Mouse (Mus musculus): ENCODE measurements around the gene Mgat5. TPM values are rescaled to one million over a fixed set of nuclear protein-coding genes. Genes with fewer than 3 reads are reported as not detected.

Gene Mgat5
- polyA plus RNA-seq, 1 experiment = 2.2 TPM

DNA sequence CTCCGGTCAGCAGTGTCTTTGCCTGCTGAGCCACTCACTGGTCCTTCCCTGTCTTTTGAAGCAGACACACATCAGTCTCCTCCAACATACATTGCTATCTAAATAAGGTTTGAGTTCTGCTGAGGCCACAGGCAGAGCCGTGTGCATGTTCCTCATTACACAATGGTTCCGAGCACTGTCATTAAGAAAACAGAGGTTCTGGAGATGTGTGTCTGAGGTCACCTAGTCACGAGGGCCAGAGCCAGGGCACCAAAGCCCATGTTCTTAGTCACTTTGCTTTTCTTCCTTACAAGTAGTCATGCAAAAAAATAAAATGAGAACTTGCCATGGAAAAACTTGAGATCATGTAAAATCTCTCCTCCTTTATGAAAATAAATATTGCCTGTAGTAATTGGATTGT lies 14.3 kb downstream of the Mgat5 start:
- no peak for TF ChIP-seq POLR2A (IDR thresholded peaks at IDR 0.05; ENCODE audit: insufficient read length, low read depth)
- TF ChIP-seq E2F4 (IDR thresholded peaks at IDR 0.05; ENCODE audit: insufficient read depth) = no peak
- Histone ChIP-seq H3K79me2 (ENCODE audit: control insufficient read depth, insufficient read depth) (no peaks in the 10 kb centered on the region), H3K27me3 (ENCODE audit: control insufficient read depth, insufficient read depth, insufficient read length) (no peaks in the 10 kb centered on the region), H3K4me2 (ENCODE audit: low read depth) (no peak overlapping the region), H3K36me3 (ENCODE audit: control insufficient read depth, insufficient read depth) (no peaks in the 10 kb centered on the region), H3K4me3 (no peak overlapping the region), H3ac (ENCODE audit: control insufficient read depth, insufficient read length) (no peak overlapping the region)

GRCm38 (mm10) chr1:127219621-127220020 lies 14.8 kb downstream of the Mgat5 start:
- H3K36me3 ChIP-seq (ENCODE audit: control insufficient read depth, insufficient read depth) = no peaks in the 10 kb centered on the region
- TF ChIP-seq POLR2A (IDR thresholded peaks at IDR 0.05; ENCODE audit: insufficient read length, low read depth) (no peak), CEBPB (IDR thresholded peaks at IDR 0.05; ENCODE audit: insufficient read depth, poor library complexity, severe bottlenecking) (0 out of 2 replicates have a peak, but pooled peaks have one; percentile 5), POLR2AphosphoS2 (IDR thresholded peaks at IDR 0.05; ENCODE audit: insufficient read length, low read depth) (no peak), USF1 (IDR thresholded peaks at IDR 0.05; ENCODE audit: low read depth) (no peak), E2F4 (IDR thresholded peaks at IDR 0.05; ENCODE audit: insufficient read depth) (no peak), SRF (IDR thresholded peaks at IDR 0.05; ENCODE audit: control insufficient read depth, insufficient read length, low read depth) (no peak), MAX (IDR thresholded peaks at IDR 0.05; ENCODE audit: low read depth) (no peak)

GRCm38 (mm10) chr1:127221998-127222736 lies 17.4 kb downstream of the Mgat5 start:
- no peaks in the 10 kb centered on the region for H3K79me2 ChIP-seq (ENCODE audit: control insufficient read depth, insufficient read depth)
- no peaks in the 10 kb centered on the region for H3K27me3 ChIP-seq (ENCODE audit: control insufficient read depth, insufficient read depth, insufficient read length)
- no peak overlapping the region for H3K4me2 ChIP-seq (ENCODE audit: low read depth)
- no peak overlapping the region for H3ac ChIP-seq (ENCODE audit: control insufficient read depth, insufficient read length)
- no peak overlapping the region for H3K4me3 ChIP-seq
- H3K36me3 ChIP-seq (ENCODE audit: control insufficient read depth, insufficient read depth) = no peaks in the 10 kb centered on the region
- TF ChIP-seq POLR2AphosphoS2 (IDR thresholded peaks at IDR 0.05; ENCODE audit: insufficient read length, low read depth) = no peak
- no peak for TF ChIP-seq TCF12 (IDR thresholded peaks at IDR 0.05; ENCODE audit: insufficient read depth, poor library complexity, severe bottlenecking)
- no peak for TF ChIP-seq MYOD1 (IDR thresholded peaks at IDR 0.05; ENCODE audit: control insufficient read depth in 1 of 3, insufficient read length in 2 of 3, low read depth in 2 of 3)
- TF ChIP-seq E2F4 (IDR thresholded peaks at IDR 0.05; ENCODE audit: insufficient read depth) = no peak
- no peak for TF ChIP-seq CEBPB (IDR thresholded peaks at IDR 0.05; ENCODE audit: insufficient read depth, poor library complexity, severe bottlenecking)
- TF ChIP-seq REST (IDR thresholded peaks at IDR 0.05; ENCODE audit: insufficient read depth, insufficient read length) = no peak
- TF ChIP-seq SRF (IDR thresholded peaks at IDR 0.05; ENCODE audit: control insufficient read depth, insufficient read length, low read depth) = no peak
- TF ChIP-seq TCF3 (IDR thresholded peaks at IDR 0.05; ENCODE audit: insufficient read length, low read depth) = no peak
- no peak for TF ChIP-seq MAX (IDR thresholded peaks at IDR 0.05; ENCODE audit: low read depth)

More at GRCm38 (mm10) chr1:127219621-127220020, 14.8 kb downstream of the Mgat5 start:
- H3K79me2 ChIP-seq (ENCODE audit: control insufficient read depth, insufficient read depth) = no peaks in the 10 kb centered on the region
- no peak overlapping the region for H3K4me2 ChIP-seq (ENCODE audit: low read depth)
- H3K4me3 ChIP-seq = no peak overlapping the region
- no peaks in the 10 kb centered on the region for H3K27me3 ChIP-seq (ENCODE audit: control insufficient read depth, insufficient read depth, insufficient read length)
- no peak overlapping the region for H3ac ChIP-seq (ENCODE audit: control insufficient read depth, insufficient read length)

GRCm38 (mm10) chr1:127225060-127225459 lies 20.2 kb downstream of the Mgat5 start:
- H3K36me3 ChIP-seq (ENCODE audit: control insufficient read depth, insufficient read depth) = no peaks in the 10 kb centered on the region
- no peaks in the 10 kb centered on the region for H3K79me2 ChIP-seq (ENCODE audit: control insufficient read depth, insufficient read depth)
- H3K27me3 ChIP-seq (ENCODE audit: control insufficient read depth, insufficient read depth, insufficient read length) = no peaks in the 10 kb centered on the region
- no peak overlapping the region for H3K4me3 ChIP-seq
- no peak overlapping the region for H3ac ChIP-seq (ENCODE audit: control insufficient read depth, insufficient read length)
- TF ChIP-seq TCF12 (IDR thresholded peaks at IDR 0.05; ENCODE audit: insufficient read depth, poor library complexity, severe bottlenecking) (no peak), MYOG (IDR thresholded peaks at IDR 0.05; ENCODE audit: control insufficient read depth in 1 of 3, insufficient read depth in 1 of 3, insufficient read length in 2 of 3, low read depth in 2 of 3) (no peak), REST (IDR thresholded peaks at IDR 0.05; ENCODE audit: insufficient read depth, insufficient read length) (no peak), POLR2A (IDR thresholded peaks at IDR 0.05; ENCODE audit: insufficient read length, low read depth) (no peak), MAX (IDR thresholded peaks at IDR 0.05; ENCODE audit: low read depth) (no peak), TCF3 (IDR thresholded peaks at IDR 0.05; ENCODE audit: insufficient read length, low read depth) (no peak), POLR2AphosphoS2 (IDR thresholded peaks at IDR 0.05; ENCODE audit: insufficient read length, low read depth) (no peak), MYOD1 (IDR thresholded peaks at IDR 0.05; ENCODE audit: control insufficient read depth in 1 of 3, insufficient read length in 2 of 3, low read depth in 2 of 3) (no peak), SRF (IDR thresholded peaks at IDR 0.05; ENCODE audit: control insufficient read depth, insufficient read length, low read depth) (no peak), USF1 (IDR thresholded peaks at IDR 0.05; ENCODE audit: low read depth) (no peak), CEBPB (IDR thresholded peaks at IDR 0.05; ENCODE audit: insufficient read depth, poor library complexity, severe bottlenecking) (no peak), E2F4 (IDR thresholded peaks at IDR 0.05; ENCODE audit: insufficient read depth) (no peak)
- H3K4me2 ChIP-seq (ENCODE audit: low read depth) = no peak overlapping the region

GRCm38 (mm10) chr1:127229011-127229410 lies 24.2 kb downstream of the Mgat5 start:
- H3K36me3 ChIP-seq (ENCODE audit: control insufficient read depth, insufficient read depth) = no peaks in the 10 kb centered on the region
- no peaks in the 10 kb centered on the region for H3K27me3 ChIP-seq (ENCODE audit: control insufficient read depth, insufficient read depth, insufficient read length)
- no peak overlapping the region for H3K4me3 ChIP-seq
- no peak overlapping the region for H3ac ChIP-seq (ENCODE audit: control insufficient read depth, insufficient read length)
- TF ChIP-seq MYOG (IDR thresholded peaks at IDR 0.05; ENCODE audit: control insufficient read depth in 1 of 3, insufficient read depth in 1 of 3, insufficient read length in 2 of 3, low read depth in 2 of 3) (no peak), POLR2AphosphoS2 (IDR thresholded peaks at IDR 0.05; ENCODE audit: insufficient read length, low read depth) (no peak), TCF3 (IDR thresholded peaks at IDR 0.05; ENCODE audit: insufficient read length, low read depth) (no peak), POLR2A (IDR thresholded peaks at IDR 0.05; ENCODE audit: insufficient read length, low read depth) (no peak), USF1 (IDR thresholded peaks at IDR 0.05; ENCODE audit: low read depth) (no peak), E2F4 (IDR thresholded peaks at IDR 0.05; ENCODE audit: insufficient read depth) (no peak), MAX (IDR thresholded peaks at IDR 0.05; ENCODE audit: low read depth) (no peak), TCF12 (IDR thresholded peaks at IDR 0.05; ENCODE audit: insufficient read depth, poor library complexity, severe bottlenecking) (no peak), MYOD1 (IDR thresholded peaks at IDR 0.05; ENCODE audit: control insufficient read depth in 1 of 3, insufficient read length in 2 of 3, low read depth in 2 of 3) (no peak), SRF (IDR thresholded peaks at IDR 0.05; ENCODE audit: control insufficient read depth, insufficient read length, low read depth) (no peak), CEBPB (IDR thresholded peaks at IDR 0.05; ENCODE audit: insufficient read depth, poor library complexity, severe bottlenecking) (no peak), REST (IDR thresholded peaks at IDR 0.05; ENCODE audit: insufficient read depth, insufficient read length) (no peak)
- no peak overlapping the region for H3K4me2 ChIP-seq (ENCODE audit: low read depth)
- H3K79me2 ChIP-seq (ENCODE audit: control insufficient read depth, insufficient read depth) = no peaks in the 10 kb centered on the region
